Mouse (Mus musculus): ENCODE data around the gene Hs6st1.

The Hs6st1 gene

DNA sequence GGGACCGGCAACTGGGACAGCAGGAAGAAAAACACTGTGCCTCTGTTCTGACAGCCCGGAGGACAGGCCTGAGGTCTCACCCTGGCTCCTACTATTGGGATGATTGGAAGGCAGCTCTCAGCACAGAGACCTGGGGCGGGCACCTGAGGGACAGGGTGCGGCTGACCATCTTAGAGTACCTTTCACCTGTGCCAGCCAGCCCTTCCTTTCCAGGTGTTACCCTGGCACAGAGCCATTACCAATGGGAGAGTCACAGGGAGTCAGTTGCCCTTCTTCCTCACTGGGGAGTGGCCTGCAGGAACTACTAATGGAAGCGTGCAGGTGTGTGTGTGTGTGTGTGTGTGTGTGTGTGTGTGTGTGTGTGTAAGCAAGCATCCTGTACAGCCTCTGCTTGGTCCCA, 15.4 kb downstream of the Hs6st1 start:
- no peak for DNase-seq (ENCODE audit: low spot score)

DNA sequence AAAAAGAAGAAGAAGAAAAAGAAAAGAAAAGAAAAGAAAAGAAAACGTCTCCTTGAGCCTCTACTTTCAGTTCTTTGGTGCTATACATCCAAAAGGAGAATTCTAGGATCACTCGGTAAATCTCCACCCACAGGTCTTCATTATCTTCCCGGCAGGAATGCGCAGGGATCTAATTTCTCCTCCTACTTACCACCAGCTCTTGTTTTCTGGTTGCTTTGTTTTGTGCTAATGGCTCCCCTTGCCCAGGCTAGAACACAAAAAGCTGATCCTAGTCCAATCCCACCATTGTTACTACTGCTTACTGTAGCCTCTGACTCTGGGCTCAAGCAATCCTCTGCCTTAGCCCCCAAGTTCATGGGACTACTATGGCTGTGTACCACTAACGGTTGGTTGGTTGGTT, 16.9 kb downstream of the Hs6st1 start:
- DNase-seq (ENCODE audit: low spot score) = no peak

DNA sequence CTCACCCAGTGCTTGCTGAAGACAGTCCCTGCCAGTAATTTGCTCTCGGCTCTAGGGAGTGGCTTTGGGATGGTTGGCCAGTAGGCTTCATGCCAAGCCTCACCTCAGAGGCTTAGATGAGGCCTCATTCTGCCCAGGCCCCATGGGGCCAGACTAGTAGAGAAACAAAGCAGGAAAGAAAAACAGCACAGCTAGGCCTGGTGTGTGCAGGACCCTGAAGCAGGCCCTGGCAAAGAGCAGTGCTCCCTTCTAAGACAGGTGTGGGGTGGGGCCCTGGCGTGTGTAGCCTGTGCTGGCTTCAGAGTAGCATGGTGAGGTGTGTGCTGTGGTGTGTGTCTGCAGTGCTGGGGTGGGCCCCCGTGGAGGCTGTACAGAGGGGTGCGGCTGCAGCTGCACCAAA, 20.2 kb downstream of the Hs6st1 start:
- DNase-seq (ENCODE audit: low spot score) = no peak

DNA sequence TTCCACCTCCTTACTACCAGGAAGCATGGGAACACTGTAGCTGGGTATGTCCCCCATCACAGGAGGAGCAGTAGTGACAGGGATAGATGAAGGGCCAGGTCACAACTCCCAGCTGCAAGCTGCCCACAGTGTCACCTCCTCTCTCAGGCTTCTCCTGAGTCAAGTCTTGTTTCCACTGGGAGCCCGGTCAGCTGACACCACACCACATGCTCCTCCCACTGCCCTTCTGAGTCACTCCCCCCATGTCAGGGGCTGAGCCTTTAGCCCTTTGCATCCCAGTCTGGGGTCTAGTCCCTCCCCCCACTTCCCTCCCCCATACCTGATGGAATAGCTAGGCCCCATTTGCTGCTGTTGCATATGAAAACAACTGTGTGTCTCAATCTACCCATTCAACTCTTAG, 21.3 kb downstream of the Hs6st1 start:
- DNase-seq (ENCODE audit: low spot score) = no peak

DNA sequence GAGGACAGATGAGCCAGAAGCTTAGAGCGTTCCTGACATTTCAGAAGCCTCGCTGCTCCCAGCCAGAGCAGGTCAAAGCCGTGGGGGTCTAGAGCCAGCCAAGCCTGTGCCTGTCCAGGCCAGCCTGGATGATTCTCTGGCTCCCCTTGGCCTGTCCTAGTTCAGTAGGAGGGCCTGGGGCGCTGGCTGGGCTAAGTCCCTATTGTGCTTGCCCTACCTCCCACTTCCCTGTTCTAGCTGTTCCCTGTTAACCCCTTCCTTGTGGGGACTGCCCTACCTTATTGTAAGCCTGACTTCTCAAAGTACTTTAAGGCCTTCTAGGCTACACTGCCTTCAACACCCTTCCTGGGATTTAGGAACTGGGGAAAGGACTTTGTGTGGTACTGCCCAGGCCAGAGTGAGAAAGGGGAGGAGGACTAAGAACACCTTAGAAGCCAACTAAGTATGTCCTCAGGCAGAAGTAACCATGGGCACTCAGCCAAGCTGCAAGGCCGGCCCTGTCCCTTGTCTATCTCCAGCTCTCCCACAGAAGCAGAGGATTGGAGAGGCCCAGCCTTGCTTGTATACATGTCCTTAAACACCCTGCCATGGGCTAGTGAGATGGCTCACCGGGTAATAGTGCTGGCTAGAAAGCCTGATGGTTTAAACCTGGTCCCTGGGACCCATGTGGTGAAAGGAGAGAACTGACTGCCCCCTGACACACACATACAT, 22.0 kb downstream of the Hs6st1 start:
- no peak for DNase-seq (ENCODE audit: low spot score)

DNA sequence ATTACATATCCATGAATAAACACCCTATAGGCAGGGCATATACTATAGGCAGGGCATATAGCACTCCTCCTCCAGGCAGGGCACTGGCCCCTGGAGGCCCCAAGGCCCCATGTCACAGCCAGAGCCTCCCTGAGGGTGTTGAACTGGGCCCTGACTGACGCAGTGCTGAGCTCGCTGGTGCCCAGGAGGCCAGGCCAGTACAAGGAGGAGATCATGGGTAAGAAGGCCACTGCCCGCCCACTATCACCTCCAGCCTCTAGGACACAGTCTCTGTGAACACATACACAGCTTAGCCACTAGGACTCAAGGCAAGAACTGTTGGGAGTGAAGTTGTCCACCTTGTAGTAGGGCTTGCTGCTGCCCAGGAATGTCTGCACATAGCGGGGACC, 22.5 kb downstream of the Hs6st1 start:
- no peak for DNase-seq (ENCODE audit: low spot score)

DNA sequence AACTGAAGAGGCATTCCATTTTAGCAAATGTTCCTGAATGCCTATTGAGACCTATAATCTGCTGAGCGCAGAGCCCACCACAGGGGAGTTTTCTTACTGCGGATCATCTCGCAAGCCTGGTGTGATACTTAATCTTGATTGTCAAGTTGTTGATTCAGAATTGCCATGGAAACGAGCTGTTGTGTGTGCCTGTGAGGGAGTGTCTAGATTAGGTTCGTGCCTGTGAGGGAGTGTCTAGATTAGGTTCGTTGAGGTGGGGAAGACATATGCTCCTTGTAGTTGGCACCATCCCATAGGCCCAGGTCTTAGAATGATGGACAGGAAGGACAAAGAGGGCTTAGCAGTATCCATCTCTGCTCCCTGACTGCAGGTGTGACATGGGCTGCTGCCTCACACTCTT, 23.0 kb downstream of the Hs6st1 start:
- no peak for DNase-seq (ENCODE audit: low spot score)

DNA sequence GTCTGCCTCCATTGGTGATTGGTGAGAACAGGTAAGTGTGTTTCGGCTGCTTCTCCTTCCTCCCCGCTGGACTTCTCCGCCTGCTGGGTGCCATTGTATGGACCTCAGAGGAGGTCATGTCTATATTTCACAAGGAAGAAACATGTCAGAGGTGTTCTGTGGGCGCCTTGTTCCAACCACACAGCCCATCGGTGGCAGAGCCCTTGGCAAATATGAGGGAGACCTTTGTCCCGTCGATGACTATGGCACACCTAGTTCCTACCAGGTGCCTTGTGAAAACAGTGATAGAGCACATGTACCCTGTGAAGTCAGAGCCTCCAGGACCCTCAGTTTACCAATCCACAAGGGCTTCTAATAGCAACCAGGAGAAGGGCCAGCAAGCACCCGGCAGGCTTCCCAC, 25.5 kb downstream of the Hs6st1 start:
- DNase-seq (ENCODE audit: low spot score) = no peak

DNA sequence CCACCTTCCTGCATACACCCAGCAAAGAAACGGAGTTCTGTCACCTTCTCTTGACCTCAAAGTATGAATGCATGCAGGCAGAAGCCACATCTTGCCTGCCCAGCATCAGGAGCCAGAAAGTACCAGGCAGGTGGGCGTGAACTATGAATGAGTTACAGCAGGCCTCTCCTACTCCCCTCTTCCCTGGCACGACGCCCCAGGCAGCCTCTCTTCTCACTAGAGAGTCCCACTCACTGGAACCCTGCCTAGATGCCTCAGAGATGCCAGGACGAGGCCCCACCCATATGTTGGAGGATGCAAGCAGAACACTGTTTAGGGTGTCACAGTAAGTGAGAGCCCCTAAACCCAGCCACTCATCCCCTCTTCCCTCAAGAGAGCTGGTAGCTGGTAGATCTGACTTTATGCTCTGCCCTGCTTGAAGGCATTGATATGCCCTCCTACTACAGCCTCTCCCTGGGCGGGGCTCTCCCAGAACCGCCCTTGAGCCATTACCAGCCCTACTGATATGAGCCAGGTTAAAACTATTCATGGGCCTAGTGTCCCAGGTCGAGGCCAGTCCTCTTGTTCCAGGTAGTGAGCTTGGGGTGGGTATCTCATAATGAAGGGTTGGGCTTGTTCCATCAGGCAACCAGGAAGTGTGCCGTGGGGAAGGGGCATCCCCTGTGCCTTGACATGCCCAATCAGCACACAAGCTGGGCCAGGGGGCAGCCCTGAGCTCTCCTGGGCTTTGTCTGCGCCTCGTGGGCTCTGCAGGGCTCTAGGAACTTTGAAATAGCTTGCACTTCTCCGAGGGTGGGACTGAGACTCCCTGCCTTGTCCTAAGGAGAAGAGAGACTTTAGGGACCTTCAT, 27.4 kb downstream of the Hs6st1 start:
- no peak for DNase-seq (ENCODE audit: low spot score)

DNA sequence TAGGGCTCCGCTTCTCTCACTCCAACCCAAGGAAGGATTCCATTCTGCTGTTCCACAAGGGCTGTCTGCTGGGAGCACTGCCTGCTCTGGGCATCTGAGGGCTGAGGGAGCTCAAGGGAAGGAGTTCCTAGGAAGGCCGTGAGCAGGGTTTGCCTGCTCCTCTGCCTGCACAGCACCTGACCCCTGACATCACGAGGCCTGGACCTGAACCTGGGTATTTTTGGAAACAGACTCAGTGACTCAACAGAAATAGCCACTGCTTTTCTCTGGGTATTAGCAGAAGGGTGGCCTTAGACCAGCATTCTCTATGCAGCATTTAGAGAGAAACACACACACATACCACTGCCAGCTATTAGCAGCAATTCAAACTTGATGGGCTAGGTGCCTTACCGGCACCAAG, 30.2 kb downstream of the Hs6st1 start:
- no peak for DNase-seq (ENCODE audit: low spot score)

DNA sequence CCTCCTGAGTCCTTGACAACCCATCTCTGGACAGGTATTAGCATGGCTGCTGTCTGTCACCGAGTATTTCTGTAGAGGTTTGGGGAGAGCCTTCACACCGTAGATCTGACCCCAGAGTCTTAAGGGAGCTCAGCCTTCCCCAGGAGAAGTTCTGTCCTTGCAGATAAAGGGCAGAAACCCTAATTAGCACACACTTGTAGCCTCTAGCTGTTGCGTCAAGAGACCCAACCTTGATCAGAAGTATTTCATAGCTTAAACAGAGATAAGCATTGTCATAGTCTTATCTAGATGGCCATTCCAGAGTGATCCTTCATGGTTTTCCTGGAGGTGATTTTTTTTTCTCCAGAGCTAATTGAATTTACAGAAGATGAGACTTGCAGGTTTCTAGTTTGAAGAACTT, 32.2 kb downstream of the Hs6st1 start:
- DNase-seq (ENCODE audit: low spot score) = no peak

DNA sequence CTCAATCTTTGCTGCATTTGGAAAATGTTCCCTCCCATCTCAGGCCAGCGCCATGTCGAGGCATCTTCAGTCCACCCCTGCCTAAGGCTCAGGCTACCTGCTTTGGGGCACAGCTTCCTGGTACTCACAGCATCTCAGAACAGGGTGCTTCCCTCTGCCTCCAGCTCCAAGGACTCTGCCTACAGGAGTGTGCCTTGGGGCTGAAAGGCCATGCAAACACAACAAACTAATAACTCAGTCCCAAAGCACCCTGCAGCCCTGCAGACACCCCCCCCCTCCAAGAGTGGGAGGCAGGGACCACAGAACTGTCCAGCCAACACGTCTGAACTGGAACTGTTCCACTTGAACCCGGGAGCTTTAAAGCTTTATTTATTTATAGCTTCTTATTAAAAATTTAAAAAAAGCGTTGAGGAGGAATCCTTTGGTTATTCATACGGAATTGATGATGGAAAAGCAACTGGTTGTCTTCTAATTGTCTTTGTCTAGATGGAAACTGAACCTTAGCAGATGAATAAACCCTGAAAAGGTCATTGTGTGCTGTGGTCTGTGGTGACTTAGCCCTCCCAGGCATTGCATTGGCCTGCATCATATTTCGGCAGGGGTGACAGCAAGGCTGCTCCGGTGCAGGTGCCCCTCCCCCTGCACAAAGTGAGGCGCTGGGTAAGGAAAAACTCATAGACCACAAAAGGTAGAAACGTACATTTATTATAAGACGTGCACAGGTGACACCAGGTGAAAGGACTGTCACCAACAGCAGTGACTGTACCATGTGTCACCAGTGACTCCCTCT, 37.9 kb downstream of the Hs6st1 start:
- no peak for DNase-seq (ENCODE audit: low spot score)

DNA sequence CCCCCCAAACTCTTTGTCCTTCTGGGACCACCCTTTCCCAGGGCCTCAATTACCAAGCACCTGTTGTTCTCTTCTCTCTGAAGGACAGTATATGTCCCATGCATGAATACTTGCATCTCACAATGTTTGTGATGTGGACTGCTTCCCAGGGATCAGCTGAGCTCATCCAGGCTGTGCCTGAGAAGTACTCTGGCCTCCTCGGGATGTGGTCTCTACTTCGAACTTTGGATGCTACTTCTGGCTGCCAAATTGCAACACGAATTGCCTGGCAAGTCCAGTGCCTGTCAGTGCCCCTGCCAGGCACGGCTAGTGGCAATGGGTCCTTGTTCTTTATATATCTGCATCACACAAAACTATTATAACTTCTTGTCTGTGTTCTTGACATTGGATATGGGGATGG, 41.8 kb downstream of the Hs6st1 start:
- no peak for DNase-seq (ENCODE audit: low spot score)

DNA sequence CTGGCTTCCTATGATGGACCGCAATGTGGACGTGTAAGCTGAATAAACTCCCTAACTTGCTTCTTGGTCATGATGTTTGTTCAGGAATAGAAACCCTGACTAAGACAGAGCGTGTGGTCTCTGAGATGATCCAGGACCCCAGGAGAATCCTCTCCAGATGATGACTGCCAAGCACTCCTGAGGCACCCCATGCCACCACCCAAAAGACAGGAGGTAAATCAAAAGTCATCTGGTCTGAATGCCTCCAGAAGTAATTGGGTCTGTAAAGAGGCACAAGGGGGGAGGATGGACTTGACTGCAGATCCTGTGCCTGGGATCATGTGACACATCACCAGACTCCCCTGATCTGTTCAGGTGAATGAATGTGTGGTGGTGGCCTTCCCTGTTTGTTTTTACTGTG, 44.5 kb downstream of the Hs6st1 start:
- DNase-seq (ENCODE audit: low spot score) = no peak

DNA sequence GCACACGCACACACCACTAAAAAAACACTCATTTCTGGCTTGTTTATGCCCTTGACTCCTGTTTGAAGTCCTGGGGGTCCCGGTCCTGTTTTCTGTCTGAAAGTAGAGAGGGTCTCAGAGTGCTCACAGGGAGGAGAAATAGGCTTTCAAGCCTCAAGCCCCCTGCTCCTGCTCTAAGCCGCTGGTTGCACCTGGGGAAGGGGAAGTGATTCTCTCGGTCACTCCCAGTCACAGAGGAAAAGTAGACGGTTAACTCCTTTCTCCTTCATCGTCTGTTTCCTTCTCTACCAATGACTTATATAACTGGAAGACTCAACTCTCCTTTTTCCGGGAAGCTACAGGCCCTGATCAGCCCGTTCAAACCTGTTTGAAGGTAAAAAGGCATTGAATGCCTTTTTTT, 45.5 kb downstream of the Hs6st1 start:
- no peak for DNase-seq (ENCODE audit: low spot score)

DNA sequence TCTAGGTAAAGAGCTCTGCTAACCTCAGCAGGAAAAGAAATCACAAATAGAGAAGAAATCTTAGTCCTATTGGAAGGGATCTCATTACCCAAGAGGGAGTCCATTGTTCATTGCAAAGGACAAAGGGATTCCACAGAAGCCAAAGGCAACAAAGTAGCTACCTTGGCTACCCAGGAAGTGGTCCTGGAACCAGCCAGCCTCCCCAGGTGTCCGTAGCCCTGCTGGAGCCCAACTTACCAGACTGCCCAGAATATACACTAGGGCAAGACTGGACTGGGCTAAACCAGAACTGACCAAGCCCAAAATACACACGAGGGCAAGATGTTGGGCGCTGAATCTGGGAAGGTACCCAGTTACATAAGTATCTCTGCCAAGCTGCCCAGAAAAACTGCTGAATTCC, 46.6 kb downstream of the Hs6st1 start:
- DNase-seq (ENCODE audit: low spot score) = no peak

DNA sequence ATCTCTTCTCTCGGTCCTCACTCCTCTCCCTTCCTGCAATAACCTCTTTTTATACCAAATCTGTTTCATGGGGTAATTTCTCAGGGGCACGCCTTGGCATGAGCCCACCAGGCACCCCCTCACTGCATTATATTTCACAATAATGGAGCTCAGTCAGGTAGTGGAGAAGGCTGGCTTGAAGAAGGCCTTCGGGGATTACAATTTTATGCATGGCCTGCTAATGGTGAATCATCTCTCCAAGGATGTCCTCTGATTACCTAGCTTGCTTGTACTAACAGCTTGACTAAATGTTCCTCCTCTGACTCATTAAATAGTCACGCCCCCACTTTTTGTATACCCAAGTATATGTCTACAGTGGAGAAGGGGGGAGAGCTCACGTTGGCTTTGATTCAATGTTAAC, 48.3 kb downstream of the Hs6st1 start:
- no peak for DNase-seq (ENCODE audit: low spot score)

DNA sequence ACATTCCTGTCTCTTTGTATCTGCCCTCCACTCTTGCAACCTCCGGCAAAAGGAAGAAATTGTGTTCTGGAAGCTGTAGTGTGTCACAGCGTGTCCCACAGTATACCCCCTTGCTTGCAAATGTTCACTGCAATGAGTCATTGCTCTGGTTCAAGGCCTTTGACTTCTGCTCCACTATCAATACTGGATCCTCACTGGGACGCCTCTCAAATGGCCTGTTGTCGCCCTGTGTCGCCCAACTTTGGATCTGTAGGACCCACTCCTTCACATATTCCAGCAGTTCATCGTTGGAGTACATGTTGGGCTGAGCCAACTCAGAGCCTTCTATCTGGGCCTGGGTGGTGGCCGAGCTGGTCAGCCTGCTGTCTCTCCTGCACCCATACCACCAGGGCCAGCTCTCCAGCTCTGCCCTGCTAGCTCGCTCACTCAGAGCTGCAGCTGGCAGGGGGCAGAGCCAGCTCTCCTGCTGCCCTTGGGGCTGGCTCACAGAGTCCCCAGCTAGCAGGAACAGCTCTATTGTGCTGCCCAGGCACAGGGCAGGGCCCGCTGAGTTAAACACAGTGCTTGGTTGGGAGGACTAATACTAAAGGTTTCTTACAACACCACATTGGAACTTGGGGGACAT, 50.0 kb downstream of the Hs6st1 start:
- DNase-seq (ENCODE audit: low spot score) = no peak

DNA sequence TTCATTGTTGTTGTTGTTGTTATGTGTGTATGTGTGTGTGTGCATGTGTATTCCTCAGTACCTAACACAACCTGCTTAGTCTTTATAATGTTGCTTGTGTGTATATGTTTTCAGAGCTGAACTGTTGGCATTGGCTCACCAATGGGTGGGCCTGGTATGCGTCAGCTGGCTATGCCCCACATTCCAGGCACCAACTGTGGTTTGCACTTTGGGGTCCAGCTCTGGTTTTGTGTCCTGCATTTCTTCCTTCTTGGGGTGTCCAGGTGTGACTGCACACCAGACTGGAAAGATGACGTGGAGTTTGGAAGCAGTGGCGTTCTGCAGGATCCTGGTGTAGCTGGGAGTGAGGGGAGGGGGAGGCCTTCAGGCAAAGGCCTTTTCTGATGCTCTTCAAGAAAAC, 50.8 kb downstream of the Hs6st1 start:
- no peak for DNase-seq (ENCODE audit: low spot score)

DNA sequence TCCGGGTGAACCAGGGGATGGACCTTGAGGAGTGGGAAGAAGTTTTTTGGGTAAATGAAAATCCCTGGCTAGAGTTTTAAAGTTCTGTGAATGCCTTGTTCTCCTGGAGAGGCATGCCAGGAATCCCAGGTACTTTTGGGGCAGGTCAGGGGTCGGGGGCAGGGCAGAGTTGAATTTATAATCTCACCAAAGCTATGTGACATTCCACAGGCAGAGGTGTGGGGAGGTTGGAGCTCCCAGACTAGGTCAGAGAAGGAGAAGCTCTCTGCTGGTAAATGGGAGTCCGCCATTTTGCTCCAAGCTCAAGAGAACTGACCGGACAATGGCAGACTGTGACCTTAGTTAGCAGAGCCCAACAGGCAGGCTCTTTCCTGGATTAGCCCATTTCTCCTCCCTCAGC, 51.2 kb downstream of the Hs6st1 start:
- DNase-seq (ENCODE audit: low spot score) = no peak

DNA sequence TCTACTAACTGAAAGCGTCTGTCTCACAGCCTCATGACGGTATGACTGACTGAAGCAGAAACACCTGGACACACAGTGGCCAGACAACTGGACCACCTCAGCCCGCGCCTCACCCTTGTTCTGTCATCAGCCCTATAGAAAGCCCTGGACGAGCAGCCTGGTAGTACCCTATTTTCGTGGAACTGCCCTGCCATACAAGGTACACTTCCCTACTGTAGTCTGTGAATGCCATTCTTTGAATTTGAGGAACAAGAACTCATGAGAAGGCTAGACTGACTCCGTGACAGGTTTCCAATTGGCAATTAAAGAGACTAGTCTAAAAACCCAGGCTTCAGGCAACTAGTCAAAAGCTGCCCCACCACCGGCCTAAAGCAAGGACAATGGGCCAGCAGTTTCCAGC, 53.0 kb downstream of the Hs6st1 start:
- DNase-seq (ENCODE audit: low spot score) = no peak

DNA sequence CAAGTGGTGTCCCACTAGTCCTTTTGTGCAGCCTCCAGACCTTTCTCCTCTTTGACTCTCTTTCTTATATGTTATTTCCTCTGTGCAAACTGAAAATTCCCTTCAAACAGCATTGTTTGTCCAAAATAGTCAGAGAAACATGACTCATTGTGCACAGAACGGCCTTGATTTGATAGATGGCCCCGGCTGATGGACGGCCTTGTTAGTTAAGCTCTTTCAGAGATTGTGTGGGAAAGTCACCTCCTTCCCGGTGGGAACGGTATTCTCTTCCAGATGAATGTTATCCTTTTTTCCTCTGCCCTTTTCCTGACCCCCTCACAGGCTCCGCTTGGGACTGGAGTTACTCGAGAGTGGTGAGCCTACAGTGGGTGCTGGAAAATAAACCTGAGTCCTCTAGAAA, 56.9 kb downstream of the Hs6st1 start:
- no peak for DNase-seq (ENCODE audit: low spot score)

DNA sequence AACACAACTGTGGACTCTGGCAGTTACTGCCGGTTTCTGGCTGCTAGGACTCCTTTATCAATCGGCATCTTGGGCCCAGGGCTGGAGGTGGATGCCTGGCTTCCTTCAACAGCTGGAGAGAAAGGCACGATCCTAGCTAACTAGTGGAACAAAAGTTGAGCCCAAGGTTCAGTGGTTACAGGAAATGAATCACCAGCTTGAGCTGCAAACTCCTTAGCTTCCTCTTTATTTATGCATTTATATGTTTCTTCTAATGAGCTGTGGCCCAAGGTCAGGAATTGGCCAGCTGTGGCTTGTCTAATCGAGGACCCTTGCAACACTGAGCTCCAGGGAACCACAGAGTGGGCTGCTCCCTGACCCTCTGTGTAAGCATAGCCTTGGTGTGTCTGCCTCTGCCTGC, 60.9 kb downstream of the Hs6st1 start:
- DNase-seq (ENCODE audit: low spot score) = no peak

Data from ovary, postnatal 10 days (tissue).